Mouse (Mus musculus): ENCODE results near the gene Csrp3.

- no peak for TF ChIP-seq USF1 (IDR thresholded peaks at IDR 0.05; ENCODE audit: low read depth)
- no peak for TF ChIP-seq MAX (IDR thresholded peaks at IDR 0.05)
- no peak for TF ChIP-seq FOSL1 (IDR thresholded peaks at IDR 0.05; ENCODE audit: insufficient read depth, low read length, poor library complexity, severe bottlenecking)
- no peak for TF ChIP-seq CTCF (IDR thresholded peaks at IDR 0.05; ENCODE audit: control insufficient read depth, insufficient read depth, insufficient read length)
- TF ChIP-seq MYOD1 (IDR thresholded peaks at IDR 0.05; ENCODE audit: control insufficient read depth, insufficient read length, low read depth): no peak
- peak; percentile 33 for TF ChIP-seq CEBPB (IDR thresholded peaks at IDR 0.05; ENCODE audit: low read depth)
These were observed 37.2 kb downstream of the Csrp3 start for GRCm38 (mm10) chr7:48810652-48811051.

Data from C2C12 (cell line).